Mouse (Mus musculus): ENCODE data around the gene Ppp2r3a. TPM values are rescaled to one million over a fixed set of nuclear protein-coding genes. Genes with fewer than 3 reads are reported as not detected.
A peak's percentile ranks its signal among the peaks of the same experiment; 100 is the strongest.

Gene Ppp2r3a
- polyA plus RNA-seq, 1 experiment from 2014 or later = 2.6 TPM

DNA sequence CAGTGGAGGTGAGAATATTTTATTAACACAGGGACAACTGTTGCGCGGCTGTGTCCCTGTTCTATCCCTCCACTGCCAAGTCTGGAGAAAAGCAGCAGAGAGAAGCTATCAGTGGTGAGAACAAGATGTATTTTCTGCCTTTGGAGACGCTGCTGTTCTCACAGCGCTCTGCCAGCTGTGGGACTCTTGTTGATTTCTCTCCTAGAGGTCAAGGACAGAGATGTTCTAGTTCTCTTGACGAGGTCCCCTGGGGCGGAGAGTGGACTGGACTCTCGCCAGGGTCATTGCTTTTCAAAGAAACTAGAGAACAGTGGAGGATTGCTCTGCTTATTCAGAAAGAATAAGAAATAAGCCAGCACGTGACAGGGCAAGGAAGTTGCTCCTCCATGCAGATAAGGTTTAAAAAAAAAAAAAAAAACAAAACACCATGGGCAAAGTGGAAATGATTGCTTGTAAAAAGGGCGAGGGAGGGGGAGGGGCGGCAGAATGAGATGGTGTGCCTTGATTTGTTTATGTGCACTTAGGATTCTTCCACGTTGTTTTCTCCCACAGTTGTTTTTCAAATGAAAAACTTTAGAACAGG is 10.5 kb upstream of the Ppp2r3a start:
- 42% methylated on average over 11 of the region's 11 CpGs for WGBS (ENCODE audit: insufficient replicate concordance)
- no peaks in the 10 kb centered on the region for H3K36me3 ChIP-seq (replicated peaks; ENCODE audit: insufficient read depth, low read length)
- no peaks in the 10 kb centered on the region for H3K27me3 ChIP-seq (ENCODE audit: insufficient read depth, low read length)
- TF ChIP-seq CTCF (IDR thresholded peaks at IDR 0.05; ENCODE audit: low read depth) (no peak), EP300 (IDR thresholded peaks at IDR 0.05; ENCODE audit: low read depth) (no peak)
- no peaks in the 10 kb centered on the region for H3K9me3 ChIP-seq (ENCODE audit: low read length)
- no peak overlapping the region for H3K4me3 ChIP-seq (ENCODE audit: low read depth, low read length)
- H3K9ac ChIP-seq (replicated peaks) = no peak overlapping the region
- ATAC-seq (peak; percentile 36; the same call in 1 of the 2 replicates), DNase-seq (peak; percentile 37)
- H3K4me1 ChIP-seq (ENCODE audit: insufficient read depth) = 0 out of 2 replicates have a peak, but pooled peaks cover 7% of the 10 kb centered on the region
- 0 out of 2 replicates have a peak overlapping the region, but pooled peaks have one; percentile 12 for H3K27ac ChIP-seq (ENCODE audit: low read depth)
- H3K4me2 ChIP-seq (ENCODE audit: low read depth, low read length) = peak overlapping the region; percentile 27

DNA sequence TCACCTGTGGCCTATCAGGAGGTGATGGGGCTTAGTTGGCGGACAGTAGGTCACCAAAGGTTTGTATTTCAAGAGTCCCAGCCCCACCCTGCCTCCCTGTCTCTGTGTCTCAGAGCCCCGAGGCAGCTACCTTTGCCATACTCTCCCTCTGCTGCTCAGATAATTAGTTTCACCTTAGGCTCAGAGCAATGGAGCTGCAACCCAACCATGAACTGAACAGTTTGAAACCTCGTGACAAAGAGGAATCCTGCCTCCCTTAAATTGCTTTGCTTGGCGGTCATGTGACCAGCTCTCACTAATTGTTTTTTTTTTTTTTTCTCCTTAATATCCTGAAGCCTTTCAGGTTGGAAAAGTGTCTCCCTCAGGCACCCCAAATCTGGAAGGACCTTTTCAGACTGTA is 9.8 kb upstream of the Ppp2r3a start:
- H3K4me3 ChIP-seq (ENCODE audit: low read depth, low read length) = no peak overlapping the region
- no peaks in the 10 kb centered on the region for H3K36me3 ChIP-seq (replicated peaks; ENCODE audit: insufficient read depth, low read length)
- H3K4me2 ChIP-seq (ENCODE audit: low read depth, low read length) = no peak overlapping the region
- H3K9ac ChIP-seq (replicated peaks) = no peak overlapping the region
- TF ChIP-seq EP300 (IDR thresholded peaks at IDR 0.05; ENCODE audit: low read depth) (no peak), CTCF (IDR thresholded peaks at IDR 0.05; ENCODE audit: low read depth) (no peak)
- 70% methylated on average over 4 of the region's 4 CpGs for WGBS (ENCODE audit: insufficient replicate concordance)
- no peaks in the 10 kb centered on the region for H3K27me3 ChIP-seq (ENCODE audit: insufficient read depth, low read length)
- ATAC-seq (no peak), DNase-seq (no peak)
- 0 out of 2 replicates have a peak, but pooled peaks cover 7% of the 10 kb centered on the region for H3K4me1 ChIP-seq (ENCODE audit: insufficient read depth)
- H3K9me3 ChIP-seq (ENCODE audit: low read length) = no peaks in the 10 kb centered on the region
- H3K27ac ChIP-seq (ENCODE audit: low read depth) = 0 out of 2 replicates have a peak overlapping the region, but pooled peaks have one; percentile 12

DNA sequence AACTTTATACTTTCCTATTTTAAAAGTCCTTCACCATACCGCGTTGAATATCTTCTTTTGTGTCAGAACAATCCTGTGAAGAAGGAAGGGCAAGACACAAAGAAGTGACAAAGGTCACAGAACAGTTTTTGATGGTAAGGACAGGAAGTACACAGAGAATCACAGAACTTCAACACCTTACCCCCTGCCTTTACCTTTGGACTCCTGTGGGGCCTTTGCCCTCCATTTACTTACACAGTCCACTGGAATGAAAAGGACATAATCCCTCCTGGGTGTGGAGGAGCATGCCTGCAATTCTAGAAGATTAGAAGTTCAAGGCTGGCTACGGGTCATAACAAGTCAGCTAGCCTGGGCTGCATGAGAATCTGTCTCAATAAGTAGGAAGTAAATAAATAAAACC is 1.5 kb upstream of the Ppp2r3a start:
- ATAC-seq (no peak), DNase-seq (no peak)
- Histone ChIP-seq H3K4me2 (ENCODE audit: low read depth, low read length) (no peak overlapping the region), H3K27ac (ENCODE audit: low read depth) (0 out of 2 replicates have a peak overlapping the region, but pooled peaks have one; percentile 14), H3K9ac (replicated peaks) (no peak overlapping the region), H3K36me3 (replicated peaks; ENCODE audit: insufficient read depth, low read length) (no peaks in the 10 kb centered on the region), H3K4me3 (ENCODE audit: low read depth, low read length) (no peak overlapping the region), H3K4me1 (ENCODE audit: insufficient read depth) (peaks cover 20% of the 10 kb centered on the region), H3K27me3 (ENCODE audit: insufficient read depth, low read length) (no peaks in the 10 kb centered on the region), H3K9me3 (ENCODE audit: low read length) (no peaks in the 10 kb centered on the region)
- no peak for TF ChIP-seq CTCF (IDR thresholded peaks at IDR 0.05; ENCODE audit: low read depth)
- no peak for TF ChIP-seq EP300 (IDR thresholded peaks at IDR 0.05; ENCODE audit: low read depth)
- 73% methylated on average over 3 of the region's 3 CpGs for WGBS (ENCODE audit: insufficient replicate concordance)

DNA sequence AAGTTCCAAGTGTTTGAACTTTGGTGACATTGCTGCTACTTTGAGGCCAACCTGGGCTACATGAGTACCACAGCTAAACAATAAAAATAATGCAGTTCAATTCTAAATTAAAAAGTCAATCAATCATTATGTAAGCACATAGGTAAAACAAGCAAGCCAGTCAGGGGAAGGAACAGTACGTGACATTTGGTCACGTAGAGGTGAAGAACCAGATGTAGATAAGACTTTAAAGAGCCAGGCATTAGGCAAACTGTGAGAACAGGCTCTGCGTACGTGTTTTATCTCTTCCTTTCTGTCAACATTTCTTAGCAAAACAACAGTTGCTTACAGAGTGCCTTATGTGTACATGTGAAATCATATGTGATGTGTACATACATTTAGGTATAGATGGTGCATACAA is 946 bp upstream of the Ppp2r3a start:
- ATAC-seq = no peak
- H3K4me2 ChIP-seq (ENCODE audit: low read depth, low read length) = peak overlapping the region; percentile 96
- TF ChIP-seq EP300 (IDR thresholded peaks at IDR 0.05; ENCODE audit: low read depth) (no peak), CTCF (IDR thresholded peaks at IDR 0.05; ENCODE audit: low read depth) (no peak)

DNA sequence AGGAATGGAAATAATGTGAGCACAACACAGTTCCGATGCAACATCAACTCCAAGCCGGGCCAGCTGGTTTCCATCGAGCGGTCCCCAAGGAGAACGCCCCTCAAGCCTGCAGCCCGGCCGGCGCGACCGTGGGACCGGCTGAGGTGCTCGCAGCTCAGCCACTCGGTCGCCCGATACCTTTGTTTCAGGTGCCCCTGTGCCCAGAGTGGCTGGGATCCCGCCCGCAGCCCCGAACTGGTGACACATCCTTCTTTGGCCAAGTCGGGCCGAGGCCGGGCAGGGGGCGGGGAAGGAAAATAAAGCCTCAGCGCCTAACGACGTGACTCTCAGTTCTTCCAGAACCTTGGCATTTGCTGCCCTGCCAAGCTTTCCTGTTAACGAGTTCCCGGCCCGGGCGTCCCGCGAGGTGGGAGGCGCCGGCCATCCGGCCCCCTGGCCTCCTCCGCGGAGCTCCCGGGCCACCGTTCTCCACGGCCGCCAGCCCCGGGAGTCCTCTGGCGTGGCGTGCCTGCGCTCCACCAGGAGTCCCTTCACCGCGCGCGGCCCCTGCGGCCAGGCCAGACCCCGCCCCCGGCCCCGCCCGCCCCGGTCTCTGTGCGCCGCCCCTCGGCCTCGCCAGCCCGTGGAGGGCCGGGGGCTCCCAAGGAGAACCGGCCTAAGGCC is 483 bp downstream of the Ppp2r3a start:
- Histone ChIP-seq H3K27ac (ENCODE audit: low read depth) (peak overlapping the region; percentile 94), H3K27me3 (ENCODE audit: insufficient read depth, low read length) (no peaks in the 10 kb centered on the region), H3K4me2 (ENCODE audit: low read depth, low read length) (peak overlapping the region; percentile 96), H3K9ac (replicated peaks) (peak overlapping the region; percentile 80), H3K9me3 (ENCODE audit: low read length) (no peaks in the 10 kb centered on the region), H3K4me3 (ENCODE audit: low read depth, low read length) (peak overlapping the region; percentile 75), H3K4me1 (ENCODE audit: insufficient read depth) (peaks cover 21% of the 10 kb centered on the region), H3K36me3 (replicated peaks; ENCODE audit: insufficient read depth, low read length) (no peaks in the 10 kb centered on the region)
- TF ChIP-seq EP300 (IDR thresholded peaks at IDR 0.05; ENCODE audit: low read depth) (no peak), CTCF (IDR thresholded peaks at IDR 0.05; ENCODE audit: low read depth) (no peak)
- DNase-seq (peak; percentile 89), ATAC-seq (peak; percentile 95)
- WGBS (ENCODE audit: insufficient replicate concordance) = under 1% methylated on average over 41 of the region's 61 CpGs

More for the DNA sequence above, 946 bp upstream of the Ppp2r3a start:
- H3K4me3 ChIP-seq (ENCODE audit: low read depth, low read length) = 0 out of 2 replicates have a peak overlapping the region, but pooled peaks have one; percentile 75
- H3K27me3 ChIP-seq (ENCODE audit: insufficient read depth, low read length) = no peaks in the 10 kb centered on the region
- no peak overlapping the region for H3K9ac ChIP-seq (replicated peaks)
- H3K27ac ChIP-seq (ENCODE audit: low read depth) = 0 out of 2 replicates have a peak overlapping the region, but pooled peaks have one; percentile 19
- H3K4me1 ChIP-seq (ENCODE audit: insufficient read depth) = peaks cover 21% of the 10 kb centered on the region
- H3K9me3 ChIP-seq (ENCODE audit: low read length) = no peaks in the 10 kb centered on the region
- H3K36me3 ChIP-seq (replicated peaks; ENCODE audit: insufficient read depth, low read length) = no peaks in the 10 kb centered on the region
- WGBS (ENCODE audit: insufficient replicate concordance) = 22% methylated on average over 4 of the region's 4 CpGs
- no peak for DNase-seq

GRCm38 (mm10) chr9:101250486-101250885 is 1.1 kb downstream of the Ppp2r3a start:
- ATAC-seq (no peak), DNase-seq (no peak)
- H3K36me3 ChIP-seq (replicated peaks; ENCODE audit: insufficient read depth, low read length) = no peaks in the 10 kb centered on the region
- peaks cover 24% of the 10 kb centered on the region for H3K4me1 ChIP-seq (ENCODE audit: insufficient read depth)
- H3K9me3 ChIP-seq (ENCODE audit: low read length) = no peaks in the 10 kb centered on the region
- WGBS (ENCODE audit: insufficient replicate concordance) = 9% methylated on average over 11 of the region's 11 CpGs
- H3K4me2 ChIP-seq (ENCODE audit: low read depth, low read length) = peak overlapping the region; percentile 96
- peak overlapping the region; percentile 80 for H3K9ac ChIP-seq (replicated peaks)
- peak overlapping the region; percentile 75 for H3K4me3 ChIP-seq (ENCODE audit: low read depth, low read length)
- H3K27ac ChIP-seq (ENCODE audit: low read depth) = peak overlapping the region; percentile 94
- TF ChIP-seq CTCF (IDR thresholded peaks at IDR 0.05; ENCODE audit: low read depth) (no peak), EP300 (IDR thresholded peaks at IDR 0.05; ENCODE audit: low read depth) (no peak)
- no peaks in the 10 kb centered on the region for H3K27me3 ChIP-seq (ENCODE audit: insufficient read depth, low read length)
